Mouse (Mus musculus): ENCODE results near the gene Hist1h2af. TPM values are rescaled to one million over a fixed set of nuclear protein-coding genes. Genes with fewer than 3 reads are reported as not detected.
"Not testable (repeated sequence)": the region's sequence is repeated elsewhere in the genome, so short reads cannot be mapped to it uniquely, and the experiment has no call there.

Gene Hist1h2af
- total RNA-seq, 1 experiment from 2014 or later: 1,285 TPM

DNA sequence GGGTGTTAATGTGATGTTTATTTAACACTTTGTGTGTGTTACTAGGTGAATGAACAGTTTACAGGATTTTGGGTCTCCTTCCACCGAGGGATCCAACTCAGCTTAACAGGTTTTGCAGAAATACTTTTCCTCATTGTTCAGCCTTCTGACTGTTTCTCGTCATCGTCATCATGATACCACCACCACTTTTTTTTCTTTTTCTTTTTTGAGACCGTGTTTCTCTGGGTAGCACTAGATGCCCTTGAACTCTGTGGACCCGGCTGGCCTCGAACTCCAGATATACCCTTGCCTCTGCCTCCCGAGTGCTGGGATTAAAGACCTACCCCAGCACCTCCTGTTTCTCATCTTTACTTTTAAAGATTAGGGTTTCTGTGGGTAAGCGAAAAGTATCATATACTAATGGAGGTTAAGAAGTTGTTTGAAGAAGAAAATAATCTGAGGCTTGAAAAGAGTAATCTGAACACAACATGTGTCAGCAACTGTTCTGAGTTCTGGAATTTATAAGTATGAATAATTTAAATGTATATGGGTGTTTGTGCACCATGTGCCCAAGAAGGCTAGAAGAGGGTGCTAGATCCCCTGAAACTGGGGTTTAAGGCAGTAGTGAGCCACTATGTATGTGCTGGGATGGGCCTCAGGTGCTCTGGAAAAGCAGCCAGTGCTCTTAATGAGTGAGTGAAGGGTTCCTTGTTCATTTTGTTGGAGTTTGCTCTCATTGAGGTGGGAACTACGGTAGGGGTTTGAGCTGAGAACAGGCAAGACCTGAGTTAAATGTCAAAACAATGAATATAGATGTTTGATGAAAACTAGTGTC, 1.2 kb upstream of the Hist1h2af start:
- no peak for ATAC-seq (replicated peaks; ENCODE audit: low read depth, poor library complexity, severe bottlenecking)

DNA sequence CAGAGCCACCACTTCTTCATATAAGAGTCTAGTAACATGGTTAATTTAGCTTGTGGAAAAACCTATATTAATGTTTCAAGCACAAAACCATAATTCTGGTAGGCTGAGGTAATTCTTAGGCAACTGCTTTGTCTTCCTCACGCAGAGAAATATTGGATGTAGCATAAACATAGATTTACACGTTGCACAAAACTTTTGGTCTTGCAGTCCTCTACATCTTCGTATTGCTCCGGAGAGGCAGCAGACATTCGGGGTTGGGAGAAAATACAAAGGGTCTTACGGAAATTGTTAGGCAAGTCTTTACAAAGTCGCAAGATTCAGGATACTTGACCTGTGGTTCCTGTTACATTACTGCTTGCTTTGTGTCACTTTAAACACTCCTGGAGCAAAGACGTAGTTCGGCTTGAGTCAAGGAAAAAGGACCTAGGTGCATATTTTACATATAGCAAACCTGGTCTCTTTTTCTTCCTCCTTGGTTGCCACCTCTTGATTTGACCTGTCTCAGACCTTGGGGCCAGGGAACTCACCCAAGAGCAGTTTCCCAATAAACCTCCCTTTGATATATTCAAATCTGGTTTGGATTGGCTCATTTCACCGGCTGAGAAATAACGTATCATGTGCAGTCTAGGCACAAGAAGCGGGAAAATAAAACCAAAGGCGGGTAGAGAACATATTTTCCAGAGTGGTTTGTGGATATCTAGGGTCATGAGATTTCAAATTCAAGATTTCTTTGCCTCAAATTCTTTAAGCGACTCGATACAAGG, 844 bp downstream of the Hist1h2af start:
- 0 out of 2 replicates have a peak, but pooled peaks have one; percentile 2 for ATAC-seq (replicated peaks; ENCODE audit: low read depth, poor library complexity, severe bottlenecking)

DNA sequence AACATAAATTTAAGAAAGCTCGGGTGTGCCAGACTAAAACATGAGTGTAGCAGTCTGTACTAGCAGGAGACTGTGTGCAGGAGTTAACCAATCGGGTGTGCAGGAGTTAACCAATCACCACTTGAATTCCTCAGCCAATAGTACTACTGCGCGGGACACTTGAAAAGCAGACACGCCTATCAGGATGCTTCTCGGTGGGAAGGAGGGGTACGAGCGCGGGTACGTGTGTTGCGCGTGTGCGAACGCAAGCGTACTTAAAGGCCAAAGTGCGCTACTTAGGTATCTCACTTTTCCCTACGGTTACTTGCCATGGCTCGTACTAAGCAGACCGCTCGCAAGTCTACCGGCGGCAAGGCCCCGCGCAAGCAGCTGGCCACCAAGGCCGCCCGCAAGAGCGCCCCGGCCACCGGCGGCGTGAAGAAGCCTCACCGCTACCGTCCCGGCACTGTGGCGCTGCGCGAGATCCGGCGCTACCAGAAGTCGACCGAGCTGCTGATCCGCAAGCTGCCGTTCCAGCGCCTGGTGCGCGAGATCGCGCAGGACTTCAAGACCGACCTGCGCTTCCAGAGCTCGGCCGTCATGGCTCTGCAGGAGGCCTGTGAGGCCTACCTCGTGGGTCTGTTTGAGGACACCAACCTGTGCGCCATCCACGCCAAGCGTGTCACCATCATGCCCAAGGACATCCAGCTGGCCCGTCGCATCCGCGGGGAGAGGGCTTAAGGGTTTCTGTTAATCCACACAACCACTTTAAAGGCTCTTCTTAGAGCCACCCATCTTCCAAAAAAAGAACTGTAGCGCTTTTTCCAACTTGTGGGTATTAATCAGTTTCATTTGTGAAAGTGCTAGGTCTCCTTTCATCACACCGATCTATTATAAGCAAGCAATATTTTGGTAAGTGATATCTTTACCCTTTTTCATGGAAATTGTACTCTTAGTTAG, 1.7 kb downstream of the Hist1h2af start, which contains the start of gene Hist1h3g:
Gene Hist1h3g (plus strand): TSS at position 286 of the 939 bp plus-strand sequence.
- ATAC-seq (replicated peaks; ENCODE audit: low read depth, poor library complexity, severe bottlenecking): peak; percentile 65

DNA sequence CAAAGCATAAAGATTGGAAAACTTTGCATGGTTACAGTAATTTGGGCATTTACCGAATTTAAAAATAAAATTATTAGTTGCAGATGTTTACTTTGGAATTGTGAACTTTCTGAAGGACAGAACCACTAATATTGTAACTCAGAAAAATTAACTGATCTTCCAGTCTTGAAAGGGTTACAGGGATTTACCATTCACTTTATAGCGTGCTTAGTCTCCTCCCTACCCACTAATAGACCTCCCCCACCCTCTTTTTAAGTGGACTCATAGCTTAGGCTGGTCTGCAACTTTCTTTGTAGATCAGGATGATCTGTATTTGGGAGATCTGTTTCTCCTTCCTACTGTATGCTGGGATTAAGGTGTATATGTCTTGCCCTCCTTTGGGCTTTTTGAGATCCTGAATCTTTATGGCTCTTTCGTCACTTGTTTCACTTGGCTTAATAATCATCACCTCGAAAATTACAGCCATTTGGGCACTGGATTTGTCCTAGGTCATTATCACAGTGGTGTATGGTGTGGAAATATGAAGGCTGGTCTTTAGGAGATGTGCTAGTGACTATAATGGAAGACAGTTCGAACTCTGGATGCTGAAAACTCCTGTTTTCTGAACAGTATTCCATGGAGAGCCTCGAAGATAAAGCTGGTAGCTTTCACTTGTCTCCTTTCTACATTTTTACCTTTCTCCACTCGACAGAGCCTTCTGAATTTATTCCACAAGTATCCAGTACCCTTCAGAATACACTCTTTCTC, 2.5 kb downstream of the Hist1h2af start:
- ATAC-seq (replicated peaks; ENCODE audit: low read depth, poor library complexity, severe bottlenecking): no peak

DNA sequence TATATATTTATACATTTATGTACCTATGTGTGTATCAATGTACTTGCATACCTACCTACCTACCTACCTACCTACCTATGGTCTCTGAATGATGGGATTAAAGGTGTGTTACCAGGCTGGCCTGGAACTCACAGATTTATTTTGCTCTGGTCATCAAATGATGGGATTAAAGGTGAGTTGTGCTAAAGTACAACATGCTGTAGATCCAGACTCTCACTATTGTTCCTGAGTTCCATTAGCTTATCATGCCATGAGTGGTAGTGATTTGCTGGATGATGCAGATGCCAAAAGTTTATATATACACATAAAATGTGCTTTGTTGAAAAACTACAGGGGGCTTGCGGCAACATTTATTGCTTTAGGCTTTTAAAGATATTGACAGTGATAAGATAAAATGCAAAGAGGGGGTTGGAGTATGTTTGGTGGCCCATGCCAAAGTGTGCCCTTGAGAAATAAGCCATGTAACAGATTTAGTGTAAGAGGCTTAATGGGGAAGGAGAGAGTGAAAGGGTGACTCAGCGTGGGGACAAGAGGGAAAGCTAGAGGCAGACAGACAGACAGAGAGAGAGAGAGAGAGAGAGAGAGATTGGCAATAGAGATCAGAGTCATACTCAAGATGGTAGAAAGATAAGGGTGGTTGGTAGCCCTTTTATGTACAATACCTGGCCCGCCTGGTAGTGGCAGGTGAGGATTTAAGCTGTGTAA, 3.5 kb downstream of the Hist1h2af start:
- no peak for ATAC-seq (replicated peaks; ENCODE audit: low read depth, poor library complexity, severe bottlenecking)

DNA sequence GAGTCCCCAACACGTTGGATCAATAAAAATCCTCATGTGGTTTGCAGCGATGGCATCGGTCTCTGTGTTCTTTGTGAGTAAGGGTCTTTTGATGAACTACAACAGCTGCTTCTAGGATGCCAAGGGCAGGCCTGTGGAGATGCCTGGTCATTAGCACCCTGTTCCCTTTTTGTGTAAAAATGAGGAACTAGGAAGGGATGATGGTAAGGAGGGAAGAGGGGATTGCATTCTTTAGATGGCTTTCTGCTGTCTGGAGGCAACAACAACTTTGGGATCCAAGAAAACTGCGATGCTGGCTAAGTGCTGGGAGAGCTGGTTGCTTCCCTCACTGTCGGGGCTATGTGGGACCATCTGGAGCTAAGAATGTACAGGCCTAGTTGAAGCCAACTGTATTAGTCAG, 4.5 kb downstream of the Hist1h2af start:
- ATAC-seq (replicated peaks; ENCODE audit: low read depth, poor library complexity, severe bottlenecking): no peak

DNA sequence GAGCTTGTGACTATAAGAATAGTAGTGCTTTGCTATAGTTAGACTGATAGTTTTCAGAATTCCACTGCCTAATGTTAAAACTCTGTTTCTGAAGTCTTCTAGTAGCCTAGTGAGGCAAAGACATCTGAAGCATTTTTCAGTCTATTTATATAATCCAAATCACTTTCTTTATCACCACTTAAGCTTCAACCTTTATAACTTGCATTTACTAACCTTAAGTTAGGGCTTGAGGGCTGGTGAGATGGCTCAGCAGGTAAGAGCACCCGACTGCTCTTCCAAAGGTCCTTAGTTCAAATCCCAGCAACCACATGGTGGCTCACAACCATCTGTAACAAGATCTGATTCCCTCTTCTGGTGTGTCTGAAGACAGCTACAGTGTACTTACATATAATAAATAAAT, 6.1 kb downstream of the Hist1h2af start:
- not testable (repeated sequence) for ATAC-seq (replicated peaks; ENCODE audit: low read depth, poor library complexity, severe bottlenecking)

DNA sequence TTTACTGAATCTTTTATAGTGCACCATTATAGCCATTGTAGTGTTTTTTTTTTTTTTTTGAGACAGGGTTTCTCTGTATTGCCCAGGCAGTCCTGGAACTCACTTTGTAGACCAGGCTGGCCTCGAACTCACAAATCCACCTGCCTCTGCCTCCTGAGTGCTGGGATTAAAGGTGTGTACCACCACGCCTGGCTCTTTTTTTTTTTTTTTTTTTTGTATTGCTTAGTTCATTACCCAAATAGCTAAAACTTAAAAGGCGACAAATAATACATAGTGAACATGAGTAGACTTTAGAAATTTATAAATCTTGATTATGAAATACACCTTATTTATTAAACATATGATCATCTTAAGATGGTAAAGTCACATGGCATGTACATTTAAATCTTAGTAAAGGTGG, 7.8 kb downstream of the Hist1h2af start:
- no peak for ATAC-seq (replicated peaks; ENCODE audit: low read depth, poor library complexity, severe bottlenecking)

DNA sequence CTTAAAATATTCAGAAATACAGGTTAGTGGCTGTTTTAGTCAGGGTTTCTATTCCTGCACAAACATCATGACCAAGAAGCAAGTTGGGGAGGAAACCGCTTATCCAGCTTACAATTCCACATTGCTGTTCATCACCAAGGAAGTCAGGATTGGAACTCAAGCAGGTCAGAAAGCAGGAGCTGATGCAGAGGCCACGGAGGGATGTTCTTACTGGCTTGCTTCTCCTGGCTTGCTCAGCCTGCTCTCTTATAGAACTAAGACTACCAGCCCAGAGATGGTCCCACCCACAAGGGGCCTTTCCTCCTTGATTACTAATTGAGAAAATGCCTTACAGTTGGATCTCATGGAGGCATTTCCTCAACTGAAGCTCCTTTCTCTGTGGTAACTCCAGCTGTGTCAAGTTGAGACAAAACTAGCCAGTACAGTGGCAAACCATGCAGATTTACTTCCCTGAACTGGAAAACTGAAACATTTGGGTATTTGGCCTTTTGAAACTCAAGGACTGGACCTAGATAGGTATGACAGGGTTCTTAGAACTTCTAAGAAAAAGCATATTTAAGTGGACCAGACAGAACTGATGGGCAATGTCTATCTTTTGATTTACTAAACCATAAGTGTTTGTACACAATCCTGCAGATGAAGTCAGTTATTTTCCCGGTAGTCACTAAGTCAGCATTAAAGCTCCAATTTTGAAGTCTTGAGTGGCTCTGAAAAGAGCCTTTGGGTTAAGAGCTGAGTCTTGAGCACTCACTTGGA, 8.7 kb downstream of the Hist1h2af start:
- not testable (repeated sequence) for ATAC-seq (replicated peaks; ENCODE audit: low read depth, poor library complexity, severe bottlenecking)

DNA sequence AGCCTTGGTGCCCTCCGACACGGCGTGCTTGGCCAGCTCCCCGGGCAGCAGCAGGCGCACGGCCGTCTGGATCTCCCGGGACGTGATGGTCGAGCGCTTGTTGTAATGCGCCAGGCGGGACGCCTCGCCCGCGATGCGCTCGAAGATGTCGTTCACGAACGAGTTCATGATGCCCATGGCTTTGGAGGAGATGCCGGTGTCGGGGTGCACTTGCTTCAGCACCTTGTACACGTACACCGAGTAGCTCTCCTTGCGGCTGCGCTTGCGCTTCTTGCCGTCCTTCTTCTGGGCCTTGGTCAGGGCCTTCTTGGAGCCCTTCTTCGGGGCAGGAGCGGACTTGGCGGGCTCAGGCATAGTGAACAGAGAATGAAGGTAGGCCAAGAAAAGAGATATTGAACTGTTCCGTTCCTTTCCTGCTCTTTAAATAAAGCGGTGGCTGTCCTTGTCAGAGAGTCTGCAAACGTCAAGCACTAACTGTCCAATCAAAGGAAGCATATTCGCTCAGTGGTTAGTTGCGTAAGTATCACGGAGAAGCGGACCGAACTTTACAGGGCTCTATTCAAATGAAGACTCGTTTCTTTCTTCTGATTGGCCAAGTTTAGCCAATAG, 9.4 kb downstream of the Hist1h2af start, which contains the start of gene Hist1h2bh:
Gene Hist1h2bh (minus strand): TSS at position 394 of the 609 bp plus-strand sequence.
- ATAC-seq (replicated peaks; ENCODE audit: low read depth, poor library complexity, severe bottlenecking): peak; percentile 84

DNA sequence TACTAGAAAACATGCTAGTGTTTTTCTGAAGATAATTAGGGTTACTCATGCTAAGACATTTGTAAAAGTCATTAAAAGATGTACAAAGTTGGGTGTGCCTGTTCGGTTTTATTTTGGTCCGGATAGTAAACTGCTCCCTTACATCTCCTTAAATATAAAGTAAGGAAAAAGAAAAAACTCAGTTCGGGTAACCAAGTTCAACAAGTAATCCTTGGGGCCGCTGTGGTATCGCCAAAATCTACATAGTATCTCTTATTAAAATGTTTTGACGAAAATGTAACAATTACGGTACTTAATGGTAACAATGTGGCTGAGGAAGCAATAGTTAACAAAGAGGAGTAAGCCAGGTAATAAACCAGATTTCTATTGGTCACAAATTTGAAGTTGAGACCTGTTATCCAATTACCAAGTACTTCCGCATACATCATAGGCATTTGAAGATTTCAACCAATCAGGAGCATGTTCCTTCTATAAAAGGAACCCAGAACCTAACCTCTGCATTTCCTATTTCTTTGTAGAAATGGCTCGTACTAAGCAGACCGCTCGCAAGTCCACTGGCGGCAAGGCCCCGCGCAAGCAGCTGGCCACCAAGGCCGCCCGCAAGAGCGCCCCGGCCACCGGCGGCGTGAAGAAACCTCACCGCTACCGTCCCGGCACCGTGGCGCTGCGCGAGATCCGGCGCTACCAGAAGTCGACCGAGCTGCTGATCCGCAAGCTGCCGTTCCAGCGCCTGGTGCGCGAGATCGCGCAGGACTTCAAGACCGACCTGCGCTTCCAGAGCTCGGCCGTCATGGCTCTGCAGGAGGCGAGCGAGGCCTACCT, 10.5 kb downstream of the Hist1h2af start, which contains the start of gene Hist1h3f:
Gene Hist1h3f (plus strand): TSS at position 88 of the 822 bp plus-strand sequence.
- peak; percentile 81 for ATAC-seq (replicated peaks; ENCODE audit: low read depth, poor library complexity, severe bottlenecking)

DNA sequence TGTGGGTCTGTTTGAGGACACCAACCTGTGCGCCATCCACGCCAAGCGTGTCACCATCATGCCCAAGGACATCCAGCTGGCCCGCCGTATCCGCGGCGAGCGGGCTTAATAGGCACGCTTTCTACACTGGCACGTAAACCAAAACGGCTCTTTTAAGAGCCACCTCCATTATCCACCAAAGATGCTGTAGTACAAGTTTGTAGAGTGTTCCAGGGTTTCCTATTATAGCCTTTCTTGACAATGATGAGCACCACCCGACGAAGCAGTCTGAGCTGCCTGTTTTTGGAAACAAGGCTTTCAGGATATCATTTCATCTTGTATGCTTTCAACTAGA, 11.0 kb downstream of the Hist1h2af start:
- peak; percentile 33 for ATAC-seq (replicated peaks; ENCODE audit: low read depth, poor library complexity, severe bottlenecking)

DNA sequence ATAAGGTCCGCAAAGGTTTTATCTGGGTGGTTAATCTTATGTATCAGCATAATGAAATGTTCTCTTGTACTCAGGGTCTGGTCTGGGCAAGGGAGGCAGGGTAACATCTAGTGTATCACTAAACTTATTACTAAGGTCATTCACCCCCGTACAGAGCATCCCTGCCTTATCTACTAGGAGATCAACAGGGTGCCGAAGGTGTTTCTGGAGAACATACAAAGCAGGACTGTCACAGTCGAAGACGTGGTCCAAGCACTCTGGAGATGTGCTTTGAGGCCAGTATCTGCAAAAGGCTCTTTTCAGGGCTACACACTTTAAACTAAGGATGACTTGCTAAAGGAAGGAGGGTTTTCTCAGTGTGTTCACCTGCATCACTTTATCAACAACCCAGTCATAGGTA, 13.0 kb downstream of the Hist1h2af start:
- no peak for ATAC-seq (replicated peaks; ENCODE audit: low read depth, poor library complexity, severe bottlenecking)

DNA sequence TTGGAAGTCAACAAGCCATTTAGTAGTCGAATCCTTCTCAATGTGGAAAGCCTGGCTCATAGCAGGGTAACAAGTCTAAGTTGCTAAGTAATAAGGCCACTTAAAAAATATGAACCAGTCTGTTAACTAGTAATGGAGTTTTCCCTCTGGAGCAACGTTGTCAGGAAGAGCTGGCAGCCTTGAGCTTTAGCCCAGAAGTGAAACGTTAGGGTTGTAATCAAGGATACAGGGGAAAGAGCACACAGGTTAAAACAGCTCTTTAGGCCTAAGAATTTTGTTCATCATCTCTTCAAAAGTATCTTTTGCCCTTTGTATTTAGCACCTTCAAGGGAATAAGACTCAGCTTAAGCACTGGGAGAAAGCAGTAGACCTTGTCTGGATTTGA, 17.0 kb downstream of the Hist1h2af start:
- ATAC-seq (replicated peaks; ENCODE audit: low read depth, poor library complexity, severe bottlenecking): no peak

DNA sequence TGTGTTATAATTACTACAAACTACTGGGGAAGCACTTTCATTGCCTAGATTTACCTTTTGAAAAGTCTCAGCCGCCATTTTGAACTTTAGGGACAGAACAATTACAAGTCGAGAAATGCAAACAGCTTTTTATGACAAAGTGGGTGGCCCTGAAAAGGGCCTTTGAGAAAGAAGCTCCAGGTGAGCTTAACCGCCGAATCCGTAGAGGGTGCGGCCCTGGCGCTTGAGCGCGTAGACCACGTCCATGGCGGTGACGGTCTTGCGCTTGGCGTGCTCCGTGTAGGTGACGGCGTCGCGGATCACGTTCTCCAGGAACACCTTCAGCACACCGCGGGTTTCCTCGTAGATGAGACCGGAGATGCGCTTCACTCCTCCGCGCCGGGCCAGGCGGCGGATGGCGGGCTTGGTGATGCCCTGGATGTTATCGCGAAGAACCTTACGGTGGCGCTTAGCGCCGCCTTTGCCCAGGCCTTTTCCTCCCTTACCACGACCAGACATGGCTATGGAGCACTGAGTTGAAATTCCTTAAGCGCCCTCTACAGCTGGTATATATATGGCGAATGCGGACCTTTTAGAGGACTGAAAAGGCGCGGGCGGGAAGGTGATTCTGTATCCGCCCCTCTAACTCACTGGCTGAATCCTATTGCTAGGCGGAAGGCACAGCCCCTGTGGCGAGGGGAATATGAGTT, 17.6 kb downstream of the Hist1h2af start, which contains the start of gene Hist1h4f:
Gene Hist1h4f (minus strand): TSS at position 503 of the 689 bp plus-strand sequence.
- peak; percentile 60 for ATAC-seq (replicated peaks; ENCODE audit: low read depth, poor library complexity, severe bottlenecking)

All from common myeloid progenitor, adult 5-6 weeks (primary cell).